Mouse (Mus musculus) hindbrain, embryonic 16.5 days (tissue): ENCODE results near the gene Prune2. TPM values are rescaled to one million over a fixed set of nuclear protein-coding genes. Genes with fewer than 3 reads are reported as not detected.

Experiments
- ATAC-seq: fragments of 200-750 bp; cut with Nextera tagmentation; 2 replicates; pipeline ENCODE4 v1.8.0; 2017; ENCODE audit warnings: moderate TSS enrichment, moderate library complexity
- H3K27ac ChIP-seq: fragments of 300-500 bp; sonication (generic); 2 replicates; pipeline ENCODE4 v1.5.1; 2014; ENCODE audit warnings: low read depth, mild to moderate bottlenecking, control low read depth, low read length, moderate library complexity
- H3K27me3 ChIP-seq: fragments of 300-500 bp; sonication (generic); replicated peaks from 2 replicates; pipeline ENCODE4 v1.6.1; 2014; ENCODE audit warnings: low read length; ENCODE audit not compliant: control insufficient read depth, insufficient read depth
- H3K36me3 ChIP-seq: fragments of 300-500 bp; sonication (generic); 2 replicates; pipeline ENCODE4 v1.6.1; 2014; ENCODE audit warnings: mild to moderate bottlenecking, low read length, moderate library complexity, mixed read lengths; ENCODE audit not compliant: control insufficient read depth, insufficient read depth
- H3K4me1 ChIP-seq: fragments of 300-500 bp; sonication (generic); 2 replicates; pipeline ENCODE4 v1.6.1; 2014; ENCODE audit warnings: low read depth, low read length; ENCODE audit not compliant: control insufficient read depth, insufficient read depth
- H3K4me2 ChIP-seq: fragments of 300-500 bp; sonication (generic); 2 replicates; pipeline ENCODE4 v1.6.1; 2014; ENCODE audit warnings: mild to moderate bottlenecking, low read length, control low read depth, moderate library complexity
- H3K4me3 ChIP-seq: fragments of 300-500 bp; sonication (generic); 2 replicates; pipeline ENCODE4 v1.5.1; 2014; ENCODE audit warnings: mild to moderate bottlenecking, low read length, control low read depth, moderate library complexity
- H3K9ac ChIP-seq: fragments of 300-500 bp; sonication (generic); 2 replicates; pipeline ENCODE4 v1.6.1; 2014; ENCODE audit warnings: low read depth, mild to moderate bottlenecking, control low read depth, low read length, moderate library complexity
- H3K9me3 ChIP-seq: fragments of 300-500 bp; sonication (generic); 2 replicates; pipeline ENCODE4 v1.6.1; 2014; ENCODE audit warnings: mild to moderate bottlenecking, low read length, moderate library complexity; ENCODE audit not compliant: control insufficient read depth
- WGBS: fragments of 180-500 bp; shearing (Covaris S2); extraction: QIAGEN DNeasy Blood & Tissue Kit; methylation state at CpG from one replicate; pipeline ENCODE4 v1.1.7; 2014; 5-methylcytosine and 5-hydroxymethylcytosine counted together
- polyA plus RNA-seq: library from polyadenylated mRNA; unstranded; fragments of >200 nt; fragmentation: Nextera tagmentation; extraction: Ambion mirVana; gene quantifications from 2 replicates; pipeline ENCODE4 v1.2.1, GENCODE M21; 2015

The Prune2 gene
- polyA plus RNA-seq, 1 experiment from 2014 or later, result 9.5 TPM

DNA sequence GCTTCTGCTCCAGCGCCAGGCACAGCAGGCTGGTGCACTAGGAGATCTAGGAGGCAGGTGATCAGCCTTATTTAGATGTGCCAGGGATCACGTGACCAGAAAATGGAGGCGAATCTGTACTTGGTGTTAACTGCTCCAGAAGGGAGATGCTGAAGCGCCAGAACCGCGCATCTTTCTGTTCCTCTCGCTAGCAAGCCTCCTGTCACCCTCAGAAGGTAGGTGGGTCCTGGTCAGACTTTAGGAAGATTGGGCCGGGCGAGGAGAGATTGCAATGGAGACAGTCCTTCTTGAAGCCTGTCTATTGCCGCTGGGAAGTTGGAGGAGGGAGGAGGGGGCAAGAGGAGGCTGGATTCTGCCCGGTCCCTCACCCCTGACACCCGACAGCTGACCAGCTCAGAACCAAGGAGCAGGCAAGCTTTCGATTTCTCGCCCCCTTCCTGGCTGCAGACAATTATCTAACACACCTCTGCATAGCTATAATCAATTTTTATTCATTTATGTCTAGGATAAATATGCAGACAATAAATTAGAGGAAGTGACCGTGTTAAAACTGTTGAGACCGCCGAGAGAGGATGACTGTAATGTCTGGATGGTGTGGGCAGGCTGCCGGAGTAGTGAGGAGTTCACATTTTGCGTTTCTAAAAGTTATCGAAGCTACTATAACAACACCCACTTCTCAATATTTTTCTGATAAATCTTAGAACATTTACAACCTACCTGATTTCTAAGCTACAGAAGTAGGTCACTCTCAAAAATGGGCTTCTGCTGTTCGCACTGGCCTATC is 181.0 kb downstream of the Prune2 start:
- H3K27ac ChIP-seq, result peak overlapping the region; percentile 45; the same call in 1 of the 2 replicates
- H3K9ac ChIP-seq, result peak overlapping the region; percentile 65
- H3K36me3 ChIP-seq, result no peaks in the 10 kb centered on the region
- peak; percentile 96 for ATAC-seq
- H3K4me1 ChIP-seq, result peaks cover 5% of the 10 kb centered on the region
- H3K27me3 ChIP-seq, result no peaks in the 10 kb centered on the region
- H3K4me2 ChIP-seq, result peak overlapping the region; percentile 76
- 9% methylated on average over 21 of the region's 21 CpGs for WGBS
- H3K4me3 ChIP-seq, result peak overlapping the region; percentile 54
- no peaks in the 10 kb centered on the region for H3K9me3 ChIP-seq

- H3K36me3 ChIP-seq, result no peaks in the 10 kb centered on the region
- no peak overlapping the region for H3K9ac ChIP-seq
- peaks cover 5% of the 10 kb centered on the region for H3K4me1 ChIP-seq
- H3K27me3 ChIP-seq, result no peaks in the 10 kb centered on the region
- no peak for ATAC-seq
- no peaks in the 10 kb centered on the region for H3K9me3 ChIP-seq
- H3K27ac ChIP-seq, result no peak overlapping the region
- peak overlapping the region; percentile 76 for H3K4me2 ChIP-seq
- peak overlapping the region; percentile 54 for H3K4me3 ChIP-seq
- 31% methylated on average over 1 of the region's 2 CpGs for WGBS
Observed at GRCm38 (mm10) chr19:17137656-17138055, 181.7 kb downstream of the Prune2 start.

DNA sequence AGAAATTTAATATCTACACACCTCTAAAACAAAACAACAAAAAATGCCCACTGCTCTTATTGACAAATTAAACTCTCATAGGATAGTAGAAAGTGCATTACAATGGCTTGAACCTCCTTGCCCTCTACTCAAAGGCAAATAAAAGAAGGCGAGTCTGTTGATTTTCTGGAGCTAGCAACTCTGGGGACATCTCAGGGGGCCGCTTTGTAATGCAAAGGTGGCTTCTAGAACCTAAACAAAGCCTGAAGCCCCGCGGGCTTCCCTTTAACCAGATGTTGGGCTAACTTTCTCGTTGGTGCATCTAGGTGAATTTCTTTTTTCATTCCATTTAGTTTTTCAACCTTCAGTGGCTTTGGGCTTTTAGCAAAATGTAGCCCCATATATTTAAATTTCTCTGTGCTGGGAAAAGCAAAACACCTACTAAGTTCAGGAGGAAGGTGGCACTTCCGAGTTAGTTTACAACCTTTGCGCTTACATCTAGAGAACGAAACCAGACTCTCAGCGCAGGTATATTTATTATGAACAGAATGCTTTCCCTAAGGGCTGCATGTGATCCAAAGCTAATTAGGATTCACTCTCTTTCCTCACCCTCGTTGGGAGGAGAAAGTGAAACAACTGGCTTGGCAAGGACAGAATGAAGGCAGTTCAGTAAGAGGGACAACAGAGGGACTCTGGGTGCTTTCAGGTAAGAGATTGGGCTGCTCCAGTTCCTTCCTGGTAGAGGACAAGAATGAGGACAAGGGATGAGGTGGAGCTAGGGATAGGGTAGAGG is 182.4 kb downstream of the Prune2 start:
- H3K4me2 ChIP-seq, result no peak overlapping the region
- peaks cover 5% of the 10 kb centered on the region for H3K4me1 ChIP-seq
- H3K36me3 ChIP-seq, result no peaks in the 10 kb centered on the region
- no peak for ATAC-seq
- H3K9me3 ChIP-seq, result no peaks in the 10 kb centered on the region
- no peak overlapping the region for H3K27ac ChIP-seq
- H3K4me3 ChIP-seq, result no peak overlapping the region
- WGBS, result 19% methylated on average over 10 of the region's 10 CpGs
- no peaks in the 10 kb centered on the region for H3K27me3 ChIP-seq
- H3K9ac ChIP-seq, result no peak overlapping the region

DNA sequence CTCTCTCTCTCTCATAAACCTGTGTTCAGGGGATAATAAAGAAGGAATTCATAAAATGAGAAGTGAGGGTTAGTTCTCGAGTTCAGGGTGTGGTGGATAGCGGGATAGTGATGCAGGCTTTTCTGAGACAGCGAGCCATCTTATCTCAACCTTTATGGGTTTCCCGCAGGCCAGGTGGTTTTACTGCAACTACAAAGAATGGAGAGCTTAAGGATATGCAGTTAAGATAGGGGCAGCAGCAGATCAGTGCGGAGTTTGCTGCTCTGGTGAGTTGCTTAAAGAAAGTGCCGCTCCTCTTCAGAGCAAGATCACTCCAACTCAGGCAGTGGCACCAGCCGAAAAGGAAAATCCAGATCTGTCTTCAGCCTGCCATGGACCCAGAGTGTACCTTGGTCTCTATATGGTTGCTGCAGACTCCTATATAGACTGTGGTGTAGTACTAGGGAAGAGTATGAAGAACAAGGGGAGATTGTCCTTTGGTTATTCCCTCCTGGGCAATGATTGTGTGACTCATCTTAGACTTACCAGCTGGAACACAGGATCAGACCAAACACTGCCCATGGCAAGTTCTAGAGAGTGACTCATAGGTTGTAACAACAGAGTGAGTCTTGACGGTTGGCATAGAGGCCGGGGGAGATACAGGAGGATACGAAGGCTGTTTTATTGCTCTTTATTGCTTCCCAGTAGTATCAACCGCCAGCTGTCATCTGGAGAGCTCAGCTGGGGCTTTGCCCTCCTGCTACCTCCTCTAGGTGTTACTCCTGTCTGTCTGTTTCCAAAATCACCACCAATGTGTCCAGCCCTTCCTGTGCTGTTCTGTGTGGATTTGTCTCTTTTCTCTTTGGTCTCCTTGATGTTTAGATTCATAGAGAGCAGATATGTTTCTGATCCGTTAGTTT is 184.3 kb downstream of the Prune2 start:
- H3K9me3 ChIP-seq, result no peaks in the 10 kb centered on the region
- H3K27ac ChIP-seq, result no peak overlapping the region
- H3K27me3 ChIP-seq, result no peaks in the 10 kb centered on the region
- no peak overlapping the region for H3K4me2 ChIP-seq
- H3K4me1 ChIP-seq, result peaks cover 5% of the 10 kb centered on the region
- 90% methylated on average over 12 of the region's 12 CpGs for WGBS
- no peak for ATAC-seq
- no peak overlapping the region for H3K9ac ChIP-seq
- no peak overlapping the region for H3K4me3 ChIP-seq
- H3K36me3 ChIP-seq, result no peaks in the 10 kb centered on the region

GRCm38 (mm10) chr19:17143245-17143644 is 187.3 kb downstream of the Prune2 start:
- Histone ChIP-seq H3K36me3 (no peaks in the 10 kb centered on the region), H3K4me1 (no peaks in the 10 kb centered on the region), H3K4me3 (no peak overlapping the region), H3K27ac (no peak overlapping the region), H3K4me2 (no peak overlapping the region), H3K27me3 (no peaks in the 10 kb centered on the region), H3K9me3 (no peaks in the 10 kb centered on the region), H3K9ac (no peak overlapping the region)
- no peak for ATAC-seq
- WGBS, result 96% methylated on average over 2 of the region's 2 CpGs

DNA sequence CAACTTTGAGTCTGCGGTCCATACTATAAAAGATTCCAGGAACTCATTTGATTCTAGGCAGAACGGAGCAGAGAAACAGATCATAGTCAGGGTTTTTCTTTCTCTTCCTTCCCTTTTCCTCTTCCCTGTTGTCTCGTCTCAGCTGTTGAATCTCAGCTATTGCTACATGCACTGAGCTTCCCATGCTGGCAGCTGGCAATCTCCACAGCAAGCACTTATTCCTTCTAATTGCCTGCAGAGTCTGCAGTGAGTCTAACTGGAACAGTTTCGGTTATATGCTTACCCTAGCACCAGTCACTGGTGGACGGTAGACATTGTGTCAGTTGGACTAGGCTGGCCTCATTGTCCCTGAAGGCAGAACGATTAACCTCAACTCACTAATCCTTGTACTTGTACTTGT is 188.3 kb downstream of the Prune2 start:
- no peak for ATAC-seq

DNA sequence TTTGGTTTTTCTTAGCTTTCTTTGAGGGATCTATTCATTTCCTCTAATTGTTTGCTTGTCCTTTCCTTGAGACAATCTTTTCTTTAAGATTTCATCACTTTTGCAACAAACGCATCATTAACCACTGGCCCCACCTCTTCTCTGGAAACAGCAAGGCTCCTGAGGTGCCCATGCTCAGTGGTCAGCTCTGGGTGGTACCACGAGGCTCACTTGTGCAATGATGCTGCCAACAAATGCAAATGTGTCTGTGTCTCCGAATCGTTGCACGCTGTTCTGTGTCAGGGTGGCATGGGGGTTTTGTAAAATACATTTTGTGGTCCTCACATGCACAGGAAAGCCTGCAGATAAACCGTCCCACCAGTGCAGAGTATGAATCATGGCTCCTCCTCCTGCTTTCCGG is 194.1 kb downstream of the Prune2 start:
- no peak overlapping the region for H3K27ac ChIP-seq
- H3K36me3 ChIP-seq, result no peaks in the 10 kb centered on the region
- H3K27me3 ChIP-seq, result no peaks in the 10 kb centered on the region
- 78% methylated on average over 7 of the region's 7 CpGs for WGBS
- H3K9ac ChIP-seq, result no peak overlapping the region
- no peaks in the 10 kb centered on the region for H3K9me3 ChIP-seq
- H3K4me2 ChIP-seq, result no peak overlapping the region
- no peaks in the 10 kb centered on the region for H3K4me1 ChIP-seq
- ATAC-seq, result no peak
- H3K4me3 ChIP-seq, result no peak overlapping the region

More for the DNA sequence above, 188.3 kb downstream of the Prune2 start:
- H3K36me3 ChIP-seq, result no peaks in the 10 kb centered on the region
- no peaks in the 10 kb centered on the region for H3K4me1 ChIP-seq
- no peak overlapping the region for H3K9ac ChIP-seq
- no peak overlapping the region for H3K4me2 ChIP-seq
- H3K4me3 ChIP-seq, result no peak overlapping the region
- H3K9me3 ChIP-seq, result no peaks in the 10 kb centered on the region
- no peaks in the 10 kb centered on the region for H3K27me3 ChIP-seq
- H3K27ac ChIP-seq, result no peak overlapping the region
- WGBS, result 82% methylated on average over 6 of the region's 6 CpGs

DNA sequence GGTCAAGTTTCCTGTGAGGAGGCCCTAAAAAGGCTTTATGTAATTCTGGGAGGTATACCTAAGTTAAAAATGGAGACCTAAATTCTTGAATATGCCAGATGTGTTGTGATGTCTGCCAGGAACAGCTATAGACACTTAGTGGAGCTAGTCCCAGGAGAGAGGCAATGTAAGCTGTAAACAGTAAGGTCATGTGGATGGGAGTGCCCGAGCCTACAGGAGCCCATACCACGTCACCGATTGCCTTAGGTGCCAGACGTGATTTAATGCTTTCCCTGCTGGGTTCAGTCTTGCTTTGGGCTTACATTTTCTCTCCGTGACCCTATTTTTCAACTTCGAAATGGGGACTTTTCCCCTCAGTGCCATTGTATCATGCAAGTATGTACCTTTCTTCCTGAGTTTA is 195.9 kb downstream of the Prune2 start:
- no peak for ATAC-seq
- Histone ChIP-seq H3K27ac (no peak overlapping the region), H3K9me3 (no peaks in the 10 kb centered on the region), H3K27me3 (no peaks in the 10 kb centered on the region), H3K9ac (no peak overlapping the region), H3K36me3 (no peaks in the 10 kb centered on the region), H3K4me3 (no peak overlapping the region), H3K4me1 (no peaks in the 10 kb centered on the region), H3K4me2 (no peak overlapping the region)
- WGBS, result 88% methylated on average over 6 of the region's 6 CpGs
